Mouse (Mus musculus) bone marrow macrophage, adult 2 months (primary cell): Measurements from ENCODE around the gene Pip5k1a.

Experiments
- CTCF ChIP-seq: IDR thresholded peaks from 2 replicates; pipeline ENCODE4 v1.5.1; 2012; ENCODE audit warnings: low read depth, mild to moderate bottlenecking, low read length, moderate library complexity
- POLR2A ChIP-seq: IDR thresholded peaks from 2 replicates; pipeline ENCODE4 v1.6.1; 2012; ENCODE audit warnings: mild to moderate bottlenecking, low read depth, low read length, borderline replicate concordance

- no peak for TF ChIP-seq POLR2A
- TF ChIP-seq CTCF = no peak
Observed at GRCm38 (mm10) chr3:95133176-95133575, 26.4 kb upstream of the Pip5k1a start.
